Mouse (Mus musculus) cerebellum, adult 8-10 months (tissue): ENCODE results near the gene H6pd.

Experiments used
- DNase-seq: peaks from one replicate; pipeline ENCODE4 v3.0.0; 2022

H6pd gene

GRCm38 (mm10) chr4:149971393-149971792 lies 37.4 kb downstream of the H6pd start:
- DNase-seq = no peak

- no peak for DNase-seq
Measured at GRCm38 (mm10) chr4:149968526-149968925, 40.3 kb downstream of the H6pd start.

- no peak for DNase-seq
Measured at GRCm38 (mm10) chr4:149966963-149967362, 41.9 kb downstream of the H6pd start.

- peak; percentile 44 for DNase-seq
Measured at GRCm38 (mm10) chr4:149966252-149966651, 42.6 kb downstream of the H6pd start.

GRCm38 (mm10) chr4:149965672-149966071 lies 43.2 kb downstream of the H6pd start:
- DNase-seq = no peak

- DNase-seq = no peak
Measured at GRCm38 (mm10) chr4:149965242-149965641, 43.6 kb downstream of the H6pd start.

GRCm38 (mm10) chr4:149964770-149965169 lies 44.1 kb downstream of the H6pd start:
- DNase-seq = no peak

GRCm38 (mm10) chr4:149964285-149964684 lies 44.5 kb downstream of the H6pd start:
- no peak for DNase-seq

- DNase-seq = no peak
Measured at GRCm38 (mm10) chr4:149960391-149960790, 48.4 kb downstream of the H6pd start.

GRCm38 (mm10) chr4:149959816-149960215 lies 49.0 kb downstream of the H6pd start:
- no peak for DNase-seq

- DNase-seq = peak; percentile 81
Measured at GRCm38 (mm10) chr4:149958566-149958965, 50.3 kb downstream of the H6pd start.

- no peak for DNase-seq
Measured at GRCm38 (mm10) chr4:149956048-149956447, 52.8 kb downstream of the H6pd start.

- no peak for DNase-seq
Measured at GRCm38 (mm10) chr4:149955631-149956030, 53.2 kb downstream of the H6pd start.

GRCm38 (mm10) chr4:149954893-149955439 lies 53.9 kb downstream of the H6pd start, which contains the start of gene Spsb1:
Gene Spsb1, minus strand, starts transcription at chr4:149955043.
- peak; percentile 93 for DNase-seq

- peak; percentile 33 for DNase-seq
Measured at GRCm38 (mm10) chr4:149953621-149954481, 55.0 kb downstream of the H6pd start.

GRCm38 (mm10) chr4:149952201-149952600 lies 56.6 kb downstream of the H6pd start:
- DNase-seq = no peak

GRCm38 (mm10) chr4:149951201-149951600 lies 57.6 kb downstream of the H6pd start:
- no peak for DNase-seq

GRCm38 (mm10) chr4:149949691-149950090 lies 59.1 kb downstream of the H6pd start:
- no peak for DNase-seq

- DNase-seq = no peak
Measured at GRCm38 (mm10) chr4:149948119-149948518, 60.7 kb downstream of the H6pd start.

- no peak for DNase-seq
Measured at GRCm38 (mm10) chr4:149947396-149947795, 61.4 kb downstream of the H6pd start.

GRCm38 (mm10) chr4:149945194-149945593 lies 63.6 kb downstream of the H6pd start:
- DNase-seq = no peak

- no peak for DNase-seq
Measured at GRCm38 (mm10) chr4:149944214-149944613, 64.6 kb downstream of the H6pd start.

- peak; percentile 30 for DNase-seq
Measured at GRCm38 (mm10) chr4:149942831-149943741, 65.7 kb downstream of the H6pd start.
